Mouse (Mus musculus) E14TG2a.4 (cell line): ENCODE data around the gene Kcnd1.

Experiments
- CTCF ChIP-seq: conservative IDR thresholded peaks from 2 replicates; pipeline ENCODE4 v1.5.1; 2014; ENCODE audit warnings: low read length
- POU5F1 ChIP-seq: IDR thresholded peaks from 2 replicates; pipeline ENCODE4 v1.6.1; 2014; ENCODE audit warnings: low read length, borderline replicate concordance

GRCm38 (mm10) chrX:7778450-7779244 lies 43.4 kb upstream of the Kcnd1 start:
- TF ChIP-seq CTCF (no peak), POU5F1 (no peak)
